Mouse (Mus musculus) urinary bladder, postnatal 14 days (tissue): ENCODE results near the gene Dlk1.
A peak's percentile ranks its signal among the peaks of the same experiment; 100 is the strongest.

Source experiments
- DNase-seq: peaks from one replicate; pipeline ENCODE4 v3.0.0; 2021; ENCODE audit warnings: low spot score

Dlk1 gene

GRCm38 (mm10) chr12:109452592-109452991 is at the start of gene Dlk1:
Dlk1 (plus strand) TSS chr12:109452823.
- no peak for DNase-seq

- no peak for DNase-seq
Observed at GRCm38 (mm10) chr12:109402943-109403342, 49.7 kb upstream of the Dlk1 start.

GRCm38 (mm10) chr12:109403752-109404151 is 48.9 kb upstream of the Dlk1 start:
- no peak for DNase-seq

GRCm38 (mm10) chr12:109406018-109406417 is 46.6 kb upstream of the Dlk1 start:
- no peak for DNase-seq

GRCm38 (mm10) chr12:109410723-109411122 is 41.9 kb upstream of the Dlk1 start:
- no peak for DNase-seq

GRCm38 (mm10) chr12:109411172-109412070 is 41.2 kb upstream of the Dlk1 start:
- DNase-seq, result no peak

- no peak for DNase-seq
Observed at GRCm38 (mm10) chr12:109412071-109412440, 40.6 kb upstream of the Dlk1 start.

GRCm38 (mm10) chr12:109412675-109413074 is 39.9 kb upstream of the Dlk1 start:
- DNase-seq, result no peak

- DNase-seq, result no peak
Observed at GRCm38 (mm10) chr12:109413321-109413720, 39.3 kb upstream of the Dlk1 start.

- DNase-seq, result no peak
Observed at GRCm38 (mm10) chr12:109416681-109417080, 35.9 kb upstream of the Dlk1 start.

GRCm38 (mm10) chr12:109417476-109418201 is 35.0 kb upstream of the Dlk1 start:
- peak; percentile 41 for DNase-seq

- DNase-seq, result no peak
Observed at GRCm38 (mm10) chr12:109420006-109420405, 32.6 kb upstream of the Dlk1 start.

GRCm38 (mm10) chr12:109423163-109423562 is 29.5 kb upstream of the Dlk1 start:
- no peak for DNase-seq

GRCm38 (mm10) chr12:109423716-109424429 is 28.8 kb upstream of the Dlk1 start:
- DNase-seq, result no peak

GRCm38 (mm10) chr12:109424753-109425332 is 27.8 kb upstream of the Dlk1 start:
- no peak for DNase-seq

- DNase-seq, result no peak
Observed at GRCm38 (mm10) chr12:109425982-109426381, 26.6 kb upstream of the Dlk1 start.

GRCm38 (mm10) chr12:109432475-109433130 is 20.0 kb upstream of the Dlk1 start:
- no peak for DNase-seq

- DNase-seq, result peak; percentile 49
Observed at GRCm38 (mm10) chr12:109436367-109436807, 16.2 kb upstream of the Dlk1 start.

- no peak for DNase-seq
Observed at GRCm38 (mm10) chr12:109436852-109437251, 15.8 kb upstream of the Dlk1 start.

GRCm38 (mm10) chr12:109437559-109438350 is 14.9 kb upstream of the Dlk1 start:
- peak; percentile 86 for DNase-seq

GRCm38 (mm10) chr12:109438383-109438782 is 14.2 kb upstream of the Dlk1 start:
- DNase-seq, result no peak
